Mouse (Mus musculus): ENCODE measurements at regions not wholly inside any gene's neighbourhood (a gene's known extent, or its start where the extent isn't known, plus 50 kb on each side); places are given as distances from the start of the nearest gene placed in this dataset.
A peak's percentile ranks its signal among the peaks of the same experiment; 100 is the strongest.

GRCm38 (mm10) chr15:15329796-15330195 lies 1398.8 kb upstream of the Cdh9 start:
- Histone ChIP-seq H3K9ac (ENCODE audit: low read depth, low read length) (no peak overlapping the region), H3K27ac (replicated peaks; ENCODE audit: low read depth, low read length) (no peak overlapping the region), H3K36me3 (ENCODE audit: control insufficient read depth, insufficient read depth, low read length) (no peaks in the 10 kb centered on the region), H3K4me3 (ENCODE audit: low read depth, low read length) (no peak overlapping the region), H3K4me2 (ENCODE audit: low read depth, low read length) (no peak overlapping the region), H3K4me1 (ENCODE audit: control insufficient read depth, insufficient read depth, low read length) (no peaks in the 10 kb centered on the region), H3K27me3 (replicated peaks; ENCODE audit: control insufficient read depth, insufficient read depth, low read length) (no peaks in the 10 kb centered on the region), H3K9me3 (ENCODE audit: control insufficient read depth, low read length) (no peaks in the 10 kb centered on the region)
- DNase-seq (ENCODE audit: low spot score) (peak; percentile 57), ATAC-seq (ENCODE audit: low read depth) (no peak)
- 26% methylated on average over 2 of the region's 2 CpGs for WGBS

DNA sequence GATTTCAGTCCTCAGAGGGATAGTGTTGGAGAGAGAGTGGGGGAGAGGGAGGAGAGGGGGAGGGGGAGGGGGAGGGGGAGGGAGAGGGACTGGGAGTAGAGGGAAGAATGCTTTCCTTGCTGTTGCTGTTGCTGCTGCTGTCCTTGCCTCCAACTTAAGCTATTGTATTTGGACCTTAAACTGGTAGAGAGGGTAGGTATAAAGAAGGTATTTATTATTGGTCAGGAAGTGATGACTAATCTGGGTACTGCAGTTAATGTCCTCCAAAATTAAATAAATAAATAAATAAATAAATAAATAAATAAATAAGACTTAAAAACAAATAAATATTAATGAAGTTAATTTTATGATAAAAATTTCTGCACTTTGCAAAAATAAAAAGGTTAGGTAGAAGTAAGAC lies 1396.6 kb upstream of the Cdh9 start:
- no peaks in the 10 kb centered on the region for H3K27me3 ChIP-seq (replicated peaks; ENCODE audit: control insufficient read depth, insufficient read depth, low read length)
- no peaks in the 10 kb centered on the region for H3K9me3 ChIP-seq (ENCODE audit: control insufficient read depth, low read length)
- H3K9ac ChIP-seq (ENCODE audit: low read depth, low read length): no peak overlapping the region
- ATAC-seq (ENCODE audit: low read depth) (no peak), DNase-seq (ENCODE audit: low spot score) (no peak)
- no peak overlapping the region for H3K4me3 ChIP-seq (ENCODE audit: low read depth, low read length)
- no peak overlapping the region for H3K27ac ChIP-seq (replicated peaks; ENCODE audit: low read depth, low read length)
- H3K4me1 ChIP-seq (ENCODE audit: control insufficient read depth, insufficient read depth, low read length): no peaks in the 10 kb centered on the region
- no peaks in the 10 kb centered on the region for H3K36me3 ChIP-seq (ENCODE audit: control insufficient read depth, insufficient read depth, low read length)
- no peak overlapping the region for H3K4me2 ChIP-seq (ENCODE audit: low read depth, low read length)

DNA sequence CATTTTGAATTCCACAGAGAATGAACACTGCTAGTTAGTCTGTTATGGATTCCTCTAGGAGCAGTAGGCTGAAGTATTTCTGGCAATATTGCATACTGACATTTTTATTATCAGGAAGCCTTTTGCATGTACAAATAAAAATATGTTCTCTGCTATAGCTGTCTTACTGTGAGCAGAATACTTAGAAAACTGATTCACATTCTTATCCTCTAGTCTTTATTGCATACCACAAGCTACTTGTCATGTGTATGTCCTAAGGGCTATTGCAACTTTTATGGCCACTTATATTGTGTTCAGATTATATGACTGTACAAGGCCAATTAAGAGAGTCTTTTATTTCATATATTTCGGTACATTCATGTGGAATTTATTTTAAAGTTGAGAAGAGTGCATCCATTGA lies 1366.7 kb upstream of the Cdh9 start:
- ATAC-seq (ENCODE audit: low read depth): no peak
- Histone ChIP-seq H3K9ac (ENCODE audit: low read depth, low read length) (no peak overlapping the region), H3K4me1 (ENCODE audit: control insufficient read depth, insufficient read depth, low read length) (no peaks in the 10 kb centered on the region), H3K4me2 (ENCODE audit: low read depth, low read length) (no peak overlapping the region), H3K4me3 (ENCODE audit: low read depth, low read length) (no peak overlapping the region), H3K36me3 (ENCODE audit: control insufficient read depth, insufficient read depth, low read length) (no peaks in the 10 kb centered on the region), H3K27me3 (replicated peaks; ENCODE audit: control insufficient read depth, insufficient read depth, low read length) (no peaks in the 10 kb centered on the region), H3K27ac (replicated peaks; ENCODE audit: low read depth, low read length) (no peak overlapping the region), H3K9me3 (ENCODE audit: control insufficient read depth, low read length) (no peaks in the 10 kb centered on the region)
- WGBS: 67% methylated on average over 1 of the region's 1 CpGs
- no peak for DNase-seq (ENCODE audit: low spot score)

DNA sequence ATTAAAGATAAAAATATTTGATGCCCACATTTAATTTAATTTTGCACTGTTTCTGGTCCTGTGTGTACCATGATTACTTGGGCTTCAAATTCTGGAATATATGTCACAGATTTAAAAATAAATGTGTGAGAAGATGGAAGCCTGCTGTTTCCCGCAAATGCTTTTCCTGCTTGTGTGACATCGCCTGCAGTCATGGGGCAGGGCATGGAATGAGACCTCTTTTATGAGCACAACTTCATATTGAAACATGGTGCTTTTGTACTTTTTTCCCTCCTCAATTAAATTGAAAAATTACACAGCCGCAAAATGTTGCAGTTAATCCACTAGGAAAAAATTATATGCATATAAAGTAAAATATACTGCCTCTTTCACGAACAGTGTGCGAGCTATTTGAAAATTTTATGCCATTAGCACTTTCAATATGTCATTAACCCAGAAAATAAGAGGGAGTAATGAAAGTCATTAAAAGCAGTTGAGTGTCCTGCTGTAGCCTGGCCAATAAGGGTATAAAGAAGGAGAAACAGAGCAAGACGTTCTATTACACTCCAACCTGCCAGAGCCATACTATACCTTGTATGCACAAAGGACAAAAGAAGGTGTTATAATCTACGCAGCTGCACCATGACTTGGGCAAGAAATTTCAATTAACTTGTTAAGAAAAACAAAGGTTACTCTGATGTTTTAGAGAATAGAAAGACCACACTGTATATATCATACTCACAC lies 1336.1 kb upstream of the Cdh9 start:
- H3K9me3 ChIP-seq (ENCODE audit: control insufficient read depth, low read length): no peaks in the 10 kb centered on the region
- WGBS: 86% methylated on average over 7 of the region's 7 CpGs
- no peak overlapping the region for H3K4me3 ChIP-seq (ENCODE audit: low read depth, low read length)
- no peak overlapping the region for H3K4me2 ChIP-seq (ENCODE audit: low read depth, low read length)
- H3K27me3 ChIP-seq (replicated peaks; ENCODE audit: control insufficient read depth, insufficient read depth, low read length): no peaks in the 10 kb centered on the region
- H3K36me3 ChIP-seq (ENCODE audit: control insufficient read depth, insufficient read depth, low read length): no peaks in the 10 kb centered on the region
- H3K27ac ChIP-seq (replicated peaks; ENCODE audit: low read depth, low read length): no peak overlapping the region
- no peaks in the 10 kb centered on the region for H3K4me1 ChIP-seq (ENCODE audit: control insufficient read depth, insufficient read depth, low read length)
- no peak for DNase-seq (ENCODE audit: low spot score)
- ATAC-seq (ENCODE audit: low read depth): no peak
- H3K9ac ChIP-seq (ENCODE audit: low read depth, low read length): no peak overlapping the region

Measured in embryonic facial prominence, embryonic 14.5 days (tissue).